Mouse (Mus musculus) heart, adult 2 months (tissue): ENCODE results near the gene Hspb9.

Experiments used
- CTCF ChIP-seq: fragments of 200-600 bp; IDR thresholded peaks from 2 replicates; pipeline ENCODE4 v1.8.1; 2022; ENCODE audit warnings: antibody characterized with exemption, mild to moderate bottlenecking, moderate library complexity
- EP300 ChIP-seq: fragments of 200-500 bp; IDR thresholded peaks from 2 replicates; pipeline ENCODE4 v1.6.1; 2011; ENCODE audit warnings: low read depth, low read length, control low read depth; ENCODE audit not compliant: insufficient read depth

DNA sequence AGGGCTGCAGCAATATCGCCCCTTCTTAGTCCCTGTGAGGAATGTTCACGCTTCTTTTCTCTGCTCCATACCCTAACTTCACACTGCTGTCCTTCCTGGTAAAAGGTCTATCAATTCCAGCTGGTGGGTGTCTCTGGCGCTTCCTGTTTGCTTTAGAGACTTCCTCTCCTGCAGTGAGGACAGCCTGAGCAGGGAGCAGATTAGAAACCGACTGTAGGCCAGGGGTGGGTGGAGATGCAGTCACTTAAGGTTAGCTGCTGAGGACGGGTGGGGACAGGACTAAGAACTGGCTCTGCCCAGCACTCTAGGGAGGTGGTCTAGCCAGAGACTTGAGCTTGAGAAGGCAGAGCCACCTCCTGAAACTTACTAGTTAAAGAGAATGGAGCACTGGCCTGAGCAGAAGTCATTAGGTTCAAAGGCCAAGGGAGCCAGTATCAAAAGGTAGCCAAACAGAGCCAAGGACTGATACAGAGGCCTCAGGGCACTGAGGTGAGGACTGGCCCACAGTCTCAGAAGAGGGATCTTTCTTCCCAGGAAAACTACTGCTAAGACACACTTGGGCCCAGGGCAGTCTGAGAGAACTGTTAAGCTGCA, 11.4 kb downstream of the Hspb9 start:
- TF ChIP-seq EP300 (peak; percentile 62; the same call in 1 of the 2 replicates), CTCF (no peak)
